Mouse (Mus musculus): ENCODE measurements around the gene Olfr628. TPM values are rescaled to one million over a fixed set of nuclear protein-coding genes. Genes with fewer than 3 reads are reported as not detected.
"Not testable (repeated sequence)": the region's sequence is repeated elsewhere in the genome, so short reads cannot be mapped to it uniquely, and the experiment has no call there.

The Olfr628 gene
- polyA plus RNA-seq (2012; ENCODE audit: insufficient read depth, insufficient read length, low replicate concordance, missing spikeins) = not detected in 2 replicates

DNA sequence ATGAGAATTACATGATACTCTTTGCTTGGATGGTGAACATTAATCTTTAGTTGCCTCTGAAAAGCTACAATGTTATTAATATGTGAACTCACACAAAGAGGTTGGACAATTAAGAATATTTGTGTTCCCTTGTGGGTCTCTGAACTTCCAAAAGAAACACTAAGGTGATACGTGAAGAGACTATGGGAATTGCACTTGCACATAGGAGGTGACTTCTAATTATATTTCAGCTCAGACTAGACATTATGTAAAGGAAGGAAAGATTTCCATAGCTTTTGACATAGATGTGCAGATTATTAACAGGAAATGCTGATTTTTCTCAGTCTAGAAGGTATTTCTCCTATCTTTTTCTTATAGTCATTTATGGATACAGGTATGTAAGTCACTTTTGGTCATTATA, at the start of gene Olfr628:
Gene Olfr628 (plus strand): TSS at position 301 of the 400 bp plus-strand sequence.
- Histone ChIP-seq H3K27ac (ENCODE audit: insufficient read depth, low read depth, low read length) (no peak within 1 kb of the TSS), H3K4me3 (ENCODE audit: insufficient read depth, low read depth, low read length) (no peak within 1 kb of the TSS), H3K4me1 (ENCODE audit: control insufficient read depth, insufficient read depth, low read length) (no peaks in the 10 kb centered on the region)
- 85% methylated on average over 1 of the region's 1 CpGs for WGBS
- no peak for TF ChIP-seq POLR2A (IDR thresholded peaks at IDR 0.05; ENCODE audit: insufficient read depth, low read depth, low read length)
- TF ChIP-seq CTCF (IDR thresholded peaks at IDR 0.05; ENCODE audit: insufficient read depth, low read depth, low read length) = no peak

GRCm38 (mm10) chr7:103682420-103682819, 47.8 kb upstream of the Olfr628 start, which contains the start of gene Olfr625-ps1:
Gene Olfr625-ps1, plus strand, starts transcription at chr7:103682720.
- Histone ChIP-seq H3K4me1 (ENCODE audit: control insufficient read depth, insufficient read depth, low read length) (no peaks in the 10 kb centered on the region), H3K4me3 (ENCODE audit: insufficient read depth, low read depth, low read length) (no peak within 1 kb of the TSS), H3K27ac (ENCODE audit: insufficient read depth, low read depth, low read length) (no peak within 1 kb of the TSS)
- TF ChIP-seq CTCF (IDR thresholded peaks at IDR 0.05; ENCODE audit: insufficient read depth, low read depth, low read length) = no peak
- TF ChIP-seq POLR2A (IDR thresholded peaks at IDR 0.05; ENCODE audit: insufficient read depth, low read depth, low read length) = no peak

DNA sequence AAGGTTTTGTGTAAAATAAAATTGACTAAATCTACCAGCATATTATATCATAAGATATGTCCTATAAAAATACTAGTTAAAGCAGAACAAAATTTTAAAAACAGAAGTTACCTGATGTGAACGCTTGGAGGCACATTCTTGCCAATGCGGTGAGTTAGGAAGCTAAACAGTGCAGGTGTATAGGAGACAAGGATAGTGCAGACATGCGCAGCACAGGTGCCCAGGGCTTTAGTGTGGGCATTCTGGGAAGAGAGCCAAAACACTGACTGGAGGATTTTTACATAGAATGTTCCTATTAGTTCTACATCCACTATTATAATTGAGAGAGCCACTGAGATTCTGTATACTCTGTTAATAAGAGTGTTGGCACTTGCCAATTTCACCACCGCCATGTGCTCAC, 30.7 kb upstream of the Olfr628 start:
- TF ChIP-seq CTCF (IDR thresholded peaks at IDR 0.05; ENCODE audit: insufficient read depth, low read depth, low read length) = no peak
- TF ChIP-seq POLR2A (IDR thresholded peaks at IDR 0.05; ENCODE audit: insufficient read depth, low read depth, low read length) = no peak
- Histone ChIP-seq H3K27ac (ENCODE audit: insufficient read depth, low read depth, low read length) (no peak overlapping the region), H3K4me3 (ENCODE audit: insufficient read depth, low read depth, low read length) (no peak overlapping the region), H3K4me1 (ENCODE audit: control insufficient read depth, insufficient read depth, low read length) (no peaks in the 10 kb centered on the region)
- 90% methylated on average over 4 of the region's 4 CpGs for WGBS

DNA sequence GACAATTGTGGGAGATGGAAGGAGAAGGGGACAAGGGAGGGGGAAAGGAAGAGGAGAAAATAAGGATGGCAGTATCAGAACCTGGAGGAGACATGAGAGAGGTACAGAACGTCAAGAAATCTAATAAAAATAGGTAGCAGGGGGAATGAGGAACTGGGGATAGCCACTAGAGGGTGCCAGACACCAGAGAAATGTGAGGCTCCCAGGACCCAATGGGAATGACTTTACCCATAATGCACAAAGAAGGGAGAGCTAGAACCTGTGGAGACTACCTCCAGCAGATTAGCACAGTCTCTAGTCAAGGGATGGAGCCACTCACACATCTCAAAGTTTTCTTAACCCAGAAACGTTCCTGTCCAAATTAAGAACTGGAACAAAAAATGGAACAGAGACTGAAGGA, 18.1 kb upstream of the Olfr628 start:
- H3K4me1 ChIP-seq (ENCODE audit: control insufficient read depth, insufficient read depth, low read length) = no peaks in the 10 kb centered on the region
- WGBS = 37% methylated on average over 2 of the region's 2 CpGs
- H3K4me3 ChIP-seq (ENCODE audit: insufficient read depth, low read depth, low read length) = no peak overlapping the region
- TF ChIP-seq POLR2A (IDR thresholded peaks at IDR 0.05; ENCODE audit: insufficient read depth, low read depth, low read length) (no peak), CTCF (IDR thresholded peaks at IDR 0.05; ENCODE audit: insufficient read depth, low read depth, low read length) (no peak)
- H3K27ac ChIP-seq (ENCODE audit: insufficient read depth, low read depth, low read length) = no peak overlapping the region

- H3K4me1 ChIP-seq (ENCODE audit: control insufficient read depth, insufficient read depth, low read length) = no peaks in the 10 kb centered on the region
These were observed 15.8 kb upstream of the Olfr628 start, which contains the start of gene Olfr243 for GRCm38 (mm10) chr7:103714371-103714770. Gene Olfr243, plus strand, starts transcription at chr7:103714671.

DNA sequence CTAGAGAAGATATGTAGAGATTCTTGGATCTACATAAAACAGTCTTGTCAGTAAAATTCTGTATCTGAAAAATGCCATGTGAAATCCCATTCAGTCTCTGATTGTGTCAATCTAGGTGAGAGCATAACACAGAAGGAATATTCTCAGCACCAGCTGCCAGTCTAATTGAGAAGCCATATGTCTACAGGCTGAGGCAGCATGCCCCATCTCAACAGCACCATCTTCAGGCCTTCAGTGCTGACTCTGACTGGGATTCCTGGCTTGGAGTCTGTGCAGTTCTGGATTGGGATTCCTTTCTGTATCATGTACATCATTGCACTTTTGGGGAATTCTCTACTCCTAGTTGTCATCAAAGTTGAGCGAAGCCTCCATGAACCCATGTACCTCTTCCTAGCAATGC, 13.8 kb upstream of the Olfr628 start:
- H3K27ac ChIP-seq (ENCODE audit: insufficient read depth, low read depth, low read length); H3K4me3 ChIP-seq (ENCODE audit: insufficient read depth, low read depth, low read length); H3K4me1 ChIP-seq (ENCODE audit: control insufficient read depth, insufficient read depth, low read length): not testable (repeated sequence)
- WGBS = 96% methylated on average over 1 of the region's 1 CpGs

More at GRCm38 (mm10) chr7:103714371-103714770, 15.8 kb upstream of the Olfr628 start, which contains the start of gene Olfr243:
- TF ChIP-seq POLR2A (IDR thresholded peaks at IDR 0.05; ENCODE audit: insufficient read depth, low read depth, low read length) (no peak), CTCF (IDR thresholded peaks at IDR 0.05; ENCODE audit: insufficient read depth, low read depth, low read length) (no peak)
- H3K27ac ChIP-seq (ENCODE audit: insufficient read depth, low read depth, low read length) = no peak within 1 kb of the TSS
- H3K4me3 ChIP-seq (ENCODE audit: insufficient read depth, low read depth, low read length) = no peak within 1 kb of the TSS

DNA sequence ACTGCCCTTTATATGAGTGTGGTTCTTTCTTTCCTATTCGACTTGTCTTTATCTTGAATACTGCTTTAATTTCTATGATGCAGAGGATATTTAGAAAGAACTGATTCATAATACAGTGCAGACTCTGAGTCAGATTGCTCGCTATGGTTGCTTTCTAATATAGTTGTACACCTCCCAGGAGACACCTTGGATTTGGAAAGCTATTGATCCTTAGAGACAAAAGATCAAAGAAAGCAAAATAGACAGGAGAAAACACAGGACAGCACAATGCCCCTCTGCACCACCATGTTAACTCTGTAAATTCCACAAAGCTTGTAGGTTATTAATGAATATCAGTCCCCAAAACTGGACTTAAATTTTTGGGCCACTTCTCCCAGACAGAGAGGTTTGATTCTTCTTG, 14.7 kb downstream of the Olfr628 start, which contains the start of gene Olfr629:
Gene Olfr629 (minus strand): TSS at position 101 of the 400 bp plus-strand sequence.
- Histone ChIP-seq H3K27ac (ENCODE audit: insufficient read depth, low read depth, low read length) (no peak within 1 kb of the TSS), H3K4me1 (ENCODE audit: control insufficient read depth, insufficient read depth, low read length) (no peaks in the 10 kb centered on the region), H3K4me3 (ENCODE audit: insufficient read depth, low read depth, low read length) (no peak within 1 kb of the TSS)
- TF ChIP-seq CTCF (IDR thresholded peaks at IDR 0.05; ENCODE audit: insufficient read depth, low read depth, low read length) (no peak), POLR2A (IDR thresholded peaks at IDR 0.05; ENCODE audit: insufficient read depth, low read depth, low read length) (no peak)
- WGBS = 69% methylated on average over 2 of the region's 2 CpGs

GRCm38 (mm10) chr7:103757233-103757632, 27.1 kb downstream of the Olfr628 start, which contains the start of gene Olfr630:
Gene Olfr630, minus strand, starts transcription at chr7:103757333.
- Histone ChIP-seq H3K27ac (ENCODE audit: insufficient read depth, low read depth, low read length) (no peak within 1 kb of the TSS), H3K4me3 (ENCODE audit: insufficient read depth, low read depth, low read length) (no peak within 1 kb of the TSS), H3K4me1 (ENCODE audit: control insufficient read depth, insufficient read depth, low read length) (no peaks in the 10 kb centered on the region)
- WGBS = 32% methylated on average over 2 of the region's 2 CpGs
- TF ChIP-seq POLR2A (IDR thresholded peaks at IDR 0.05; ENCODE audit: insufficient read depth, low read depth, low read length) (no peak), CTCF (IDR thresholded peaks at IDR 0.05; ENCODE audit: insufficient read depth, low read depth, low read length) (no peak)

- not testable (repeated sequence) for H3K27ac ChIP-seq (ENCODE audit: insufficient read depth, low read depth, low read length); H3K4me1 ChIP-seq (ENCODE audit: control insufficient read depth, insufficient read depth, low read length); H3K4me3 ChIP-seq (ENCODE audit: insufficient read depth, low read depth, low read length)
- 84% methylated on average over 6 of the region's 6 CpGs for WGBS
These were observed 32.0 kb downstream of the Olfr628 start for GRCm38 (mm10) chr7:103762212-103762611.

- WGBS = 91% methylated on average over 6 of the region's 6 CpGs
- not testable (repeated sequence) for H3K4me1 ChIP-seq (ENCODE audit: control insufficient read depth, insufficient read depth, low read length); H3K4me3 ChIP-seq (ENCODE audit: insufficient read depth, low read depth, low read length); H3K27ac ChIP-seq (ENCODE audit: insufficient read depth, low read depth, low read length)
These were observed 37.5 kb downstream of the Olfr628 start for GRCm38 (mm10) chr7:103767687-103768086.
